Mouse (Mus musculus) G1E (cell line): ENCODE measurements around the gene Ispd. TPM values are rescaled to one million over a fixed set of nuclear protein-coding genes. Genes with fewer than 3 reads are reported as not detected.

Source experiments
- ATAC-seq: 2 replicates; pipeline ENCODE4 v1.8.0; 2016; ENCODE audit warnings: mild to moderate bottlenecking; ENCODE audit not compliant: insufficient number of reproducible peaks, poor library complexity, low FRiP score, severe bottlenecking; ENCODE audit errors: extremely low read depth
- DNase-seq: peaks from one replicate; pipeline ENCODE4 v3.0.0; 2012; ENCODE audit warnings: low spot score
- H3K27me3 ChIP-seq: 2 replicates; pipeline ENCODE4 v1.6.1; 2012; ENCODE audit warnings: mild to moderate bottlenecking, low read length, inconsistent platforms; ENCODE audit not compliant: insufficient read depth
- H3K36me3 ChIP-seq: replicated peaks from 2 replicates; pipeline ENCODE3; 2012; ENCODE audit warnings: mild to moderate bottlenecking, inconsistent platforms
- H3K4me1 ChIP-seq: 2 replicates; pipeline ENCODE4 v1.6.1; 2012; ENCODE audit warnings: low read depth, low read length, inconsistent platforms, mixed read lengths; ENCODE audit not compliant: insufficient read depth
- H3K4me3 ChIP-seq: 2 replicates; pipeline ENCODE4 v1.5.1; 2012; ENCODE audit warnings: low read depth, mild to moderate bottlenecking, inconsistent platforms, low read length, moderate library complexity, mixed read lengths
- H3K9me3 ChIP-seq: replicated peaks from 2 replicates; pipeline ENCODE4 v1.6.1; 2012; ENCODE audit warnings: inconsistent platforms
- CTCF ChIP-seq: IDR thresholded peaks from 2 replicates; pipeline ENCODE4 v1.5.1; 2012; ENCODE audit warnings: low read depth, low read length, inconsistent platforms, mixed read lengths
- GATA1 ChIP-seq: IDR thresholded peaks from 2 replicates; pipeline ENCODE4 v1.6.1; 2012; ENCODE audit warnings: borderline replicate concordance, low read length, inconsistent platforms, mixed read lengths
- GATA2 ChIP-seq: IDR thresholded peaks from 2 replicates; pipeline ENCODE4 v1.6.1; 2012; ENCODE audit warnings: low read depth, low read length, inconsistent platforms, borderline replicate concordance
- POLR2AphosphoS5 ChIP-seq: IDR thresholded peaks from 2 replicates; pipeline ENCODE4 v1.6.1; 2012; ENCODE audit warnings: low read depth, low read length, inconsistent platforms; ENCODE audit not compliant: insufficient replicate concordance
- TAL1 ChIP-seq: conservative IDR thresholded peaks from 2 replicates; pipeline ENCODE4 v1.6.1; 2012; ENCODE audit warnings: low read depth, low read length, inconsistent platforms, mixed read lengths
- polyA plus RNA-seq: library from polyadenylated mRNA; stranded (reverse); fragments of >175 nt; gene quantifications from 2 replicates; pipeline ENCODE4 v1.2.3, GENCODE M21; 2012
- total RNA-seq, 2 experiments: library from RNA; stranded (forward) in 1 of 2; stranded (reverse) in 1 of 2; fragments of 200-1000 nt in 1 of 2; fragments of >200 nt in 1 of 2; fragmentation: Nextera tagmentation in 1 of 2; gene quantifications; 2 replicates each; pipeline ENCODE4 v1.2.3; 2014 to 2017

Ispd gene
- total and polyA plus RNA-seq, 3 experiments = 1.5 to 6.2 (median 4.7) TPM

GRCm38 (mm10) chr12:36457726-36458125 lies 76.5 kb downstream of the Ispd start:
- no peak for TF ChIP-seq GATA1
- no peak for TF ChIP-seq TAL1
- no peak for TF ChIP-seq GATA2
- TF ChIP-seq CTCF = no peak
- no peak for TF ChIP-seq POLR2AphosphoS5
- Histone ChIP-seq H3K4me3 (no peak overlapping the region), H3K36me3 (no peaks in the 10 kb centered on the region), H3K4me1 (no peaks in the 10 kb centered on the region), H3K9me3 (no peaks in the 10 kb centered on the region), H3K27me3 (no peaks in the 10 kb centered on the region)
- ATAC-seq = no peak
- DNase-seq = no peak

- H3K36me3 ChIP-seq = no peaks in the 10 kb centered on the region
- DNase-seq = no peak
- H3K4me3 ChIP-seq = no peak overlapping the region
- no peak for ATAC-seq
- H3K27me3 ChIP-seq = no peaks in the 10 kb centered on the region
- no peaks in the 10 kb centered on the region for H3K4me1 ChIP-seq
- H3K9me3 ChIP-seq = peaks cover 3% of the 10 kb centered on the region
- TF ChIP-seq GATA1 (no peak), TAL1 (no peak)
Observed at GRCm38 (mm10) chr12:36468325-36469044, 87.2 kb downstream of the Ispd start.

DNA sequence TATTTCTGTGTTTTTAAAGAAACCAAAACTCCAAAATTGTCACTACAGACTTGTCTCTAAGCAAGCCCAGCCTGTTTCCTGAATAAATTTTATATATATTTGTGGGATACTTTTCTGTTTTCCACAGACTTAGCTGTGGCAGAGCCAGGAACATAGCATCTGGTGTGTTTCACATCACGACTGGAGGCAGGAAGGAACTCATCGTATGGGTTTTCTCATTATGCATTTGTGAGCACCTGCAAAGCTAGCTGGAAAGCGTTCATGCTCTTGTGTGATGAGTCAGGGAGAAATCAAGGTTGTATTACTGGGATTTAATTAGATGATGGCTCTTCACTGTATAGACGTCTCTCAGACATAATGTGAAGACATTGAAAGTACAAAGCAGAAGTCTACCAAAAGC lies 90.2 kb downstream of the Ispd start:
- no peaks in the 10 kb centered on the region for H3K36me3 ChIP-seq
- H3K27me3 ChIP-seq = no peaks in the 10 kb centered on the region
- no peak overlapping the region for H3K4me3 ChIP-seq
- ATAC-seq = no peak
- TF ChIP-seq POLR2AphosphoS5 = no peak
- TF ChIP-seq TAL1 = no peak
- TF ChIP-seq GATA1 = no peak
- TF ChIP-seq CTCF = no peak
- TF ChIP-seq GATA2 = no peak
- H3K4me1 ChIP-seq = no peaks in the 10 kb centered on the region
- no peaks in the 10 kb centered on the region for H3K9me3 ChIP-seq
- DNase-seq = no peak

- H3K36me3 ChIP-seq = no peaks in the 10 kb centered on the region
- no peak overlapping the region for H3K4me3 ChIP-seq
- no peaks in the 10 kb centered on the region for H3K9me3 ChIP-seq
- ATAC-seq = no peak
- TF ChIP-seq CTCF (no peak), GATA1 (no peak), TAL1 (no peak), GATA2 (no peak), POLR2AphosphoS5 (no peak)
- DNase-seq = no peak
- H3K27me3 ChIP-seq = no peaks in the 10 kb centered on the region
- no peaks in the 10 kb centered on the region for H3K4me1 ChIP-seq
Observed at GRCm38 (mm10) chr12:36474171-36474570, 92.9 kb downstream of the Ispd start.

GRCm38 (mm10) chr12:36475269-36475668 lies 94.0 kb downstream of the Ispd start:
- TF ChIP-seq GATA1 (no peak), CTCF (no peak), TAL1 (no peak), POLR2AphosphoS5 (no peak), GATA2 (no peak)
- Histone ChIP-seq H3K36me3 (no peaks in the 10 kb centered on the region), H3K9me3 (no peaks in the 10 kb centered on the region), H3K4me1 (no peaks in the 10 kb centered on the region), H3K27me3 (no peaks in the 10 kb centered on the region), H3K4me3 (no peak overlapping the region)
- DNase-seq (no peak), ATAC-seq (no peak)

GRCm38 (mm10) chr12:36476476-36476875 lies 95.2 kb downstream of the Ispd start:
- no peak overlapping the region for H3K4me3 ChIP-seq
- H3K36me3 ChIP-seq = no peaks in the 10 kb centered on the region
- ATAC-seq = no peak
- TF ChIP-seq TAL1 (no peak), GATA1 (no peak), GATA2 (no peak), CTCF (no peak), POLR2AphosphoS5 (no peak)
- H3K27me3 ChIP-seq = no peaks in the 10 kb centered on the region
- H3K4me1 ChIP-seq = no peaks in the 10 kb centered on the region
- no peak for DNase-seq
- H3K9me3 ChIP-seq = no peaks in the 10 kb centered on the region

- TF ChIP-seq POLR2AphosphoS5 = no peak
- TF ChIP-seq GATA2 = no peak
- no peak for TF ChIP-seq TAL1
- TF ChIP-seq GATA1 = no peak
- no peak for TF ChIP-seq CTCF
- H3K9me3 ChIP-seq = no peaks in the 10 kb centered on the region
- H3K4me3 ChIP-seq = no peak overlapping the region
- ATAC-seq (no peak), DNase-seq (no peak)
- no peaks in the 10 kb centered on the region for H3K27me3 ChIP-seq
- H3K36me3 ChIP-seq = no peaks in the 10 kb centered on the region
- no peaks in the 10 kb centered on the region for H3K4me1 ChIP-seq
Observed at GRCm38 (mm10) chr12:36477501-36477900, 96.3 kb downstream of the Ispd start.
